Mouse (Mus musculus): ENCODE results near the gene Trim15.

GRCm38 (mm10) chr17:36914108-36914507 is 47.1 kb upstream of the Trim15 start:
- TF ChIP-seq CTCF (IDR thresholded peaks at IDR 0.05; ENCODE audit: control insufficient read depth, insufficient read depth, low read length) = peak; percentile 48
- no peak for TF ChIP-seq POLR2A (IDR thresholded peaks at IDR 0.05; ENCODE audit: borderline replicate concordance, control insufficient read depth, low read depth, low read length)

All from bone marrow, adult 2 months (tissue).